Mouse (Mus musculus) layer of hippocampus, postnatal 36 days (tissue): ENCODE data around the gene Nme8. TPM values are rescaled to one million over a fixed set of nuclear protein-coding genes. Genes with fewer than 3 reads are reported as not detected.

Experiments used
- total RNA-seq, 2 experiments: library from RNA; stranded (reverse); gene quantifications; 2 replicates each; pipeline ENCODE4 v1.2.3; 2021

Nme8 gene
- total RNA-seq, 2 experiments from 2014 or later, result not detected

Other genes with a start within 250 kb of the Nme8 start
- 100 to 1,000 TPM in 1 of 2 experiments, 10 to 100 TPM in 1; 98.7 to 104 TPM for gene Epdr1, start 77.9 kb downstream of the Nme8 start, total RNA-seq
- 1 to 10 TPM; 1.3 to 2.0 TPM for gene Sfrp4, start 74.7 kb downstream of the Nme8 start, total RNA-seq
- not detected for gene Gpr141, start 126.5 kb upstream of the Nme8 start, total RNA-seq